Mouse (Mus musculus) testis, adult 2 months (tissue): ENCODE measurements around the gene Faf2. TPM values are rescaled to one million over a fixed set of nuclear protein-coding genes. Genes with fewer than 3 reads are reported as not detected.
"Not testable (repeated sequence)": the region's sequence is repeated elsewhere in the genome, so short reads cannot be mapped to it uniquely, and the experiment has no call there.

ENCODE experiments used
- H3K27ac ChIP-seq: fragments of 200-500 bp; 2 replicates; pipeline ENCODE4 v1.5.1; 2012; ENCODE audit warnings: low read depth, low read length; ENCODE audit not compliant: control insufficient read depth, insufficient read depth
- H3K27me3 ChIP-seq: fragments of 200-500 bp; 2 replicates; pipeline ENCODE4 v1.6.1; 2012; ENCODE audit warnings: mild to moderate bottlenecking, low read length, moderate library complexity; ENCODE audit not compliant: control insufficient read depth, insufficient read depth
- H3K36me3 ChIP-seq: fragments of 200-500 bp; 2 replicates; pipeline ENCODE4 v1.6.1; 2012; ENCODE audit warnings: mild to moderate bottlenecking, low read length; ENCODE audit not compliant: control insufficient read depth, insufficient read depth
- H3K4me1 ChIP-seq: fragments of 200-500 bp; 2 replicates; pipeline ENCODE4 v1.6.1; 2012; ENCODE audit warnings: low read length; ENCODE audit not compliant: control insufficient read depth, insufficient read depth
- H3K4me3 ChIP-seq: fragments of 200-500 bp; 2 replicates; pipeline ENCODE4 v1.5.1; 2012; ENCODE audit warnings: low read depth, mild to moderate bottlenecking, low read length, moderate library complexity, mixed read lengths; ENCODE audit not compliant: control insufficient read depth
- CTCF ChIP-seq: fragments of 200-500 bp; IDR thresholded peaks from 2 replicates; pipeline ENCODE4 v1.5.1; 2012; ENCODE audit warnings: low read depth, mild to moderate bottlenecking, inconsistent platforms, low read length, moderate library complexity; ENCODE audit not compliant: control insufficient read depth, insufficient read depth, insufficient replicate concordance
- POLR2A ChIP-seq: fragments of 200-500 bp; IDR thresholded peaks from 2 replicates; pipeline ENCODE4 v1.6.1; 2012; ENCODE audit warnings: low read depth, mild to moderate bottlenecking, inconsistent platforms, low read length, moderate library complexity; ENCODE audit not compliant: control insufficient read depth
- polyA plus RNA-seq: library from polyadenylated mRNA; depleted of rRNA; stranded (reverse); fragments of >200 nt; gene quantifications from 2 replicates; pipeline ENCODE4 v1.2.3, GENCODE M21; 2012

The Faf2 gene
- polyA plus RNA-seq, 1 experiment: 31.8 TPM

- Histone ChIP-seq H3K36me3 (no peaks in the 10 kb centered on the region), H3K4me3 (no peak overlapping the region), H3K27me3 (no peaks in the 10 kb centered on the region), H3K27ac (no peak overlapping the region), H3K4me1 (peaks cover 13% of the 10 kb centered on the region)
- no peak for TF ChIP-seq CTCF
- no peak for TF ChIP-seq POLR2A
Measured at GRCm38 (mm10) chr13:54607204-54607603, 14.4 kb upstream of the Faf2 start.

DNA sequence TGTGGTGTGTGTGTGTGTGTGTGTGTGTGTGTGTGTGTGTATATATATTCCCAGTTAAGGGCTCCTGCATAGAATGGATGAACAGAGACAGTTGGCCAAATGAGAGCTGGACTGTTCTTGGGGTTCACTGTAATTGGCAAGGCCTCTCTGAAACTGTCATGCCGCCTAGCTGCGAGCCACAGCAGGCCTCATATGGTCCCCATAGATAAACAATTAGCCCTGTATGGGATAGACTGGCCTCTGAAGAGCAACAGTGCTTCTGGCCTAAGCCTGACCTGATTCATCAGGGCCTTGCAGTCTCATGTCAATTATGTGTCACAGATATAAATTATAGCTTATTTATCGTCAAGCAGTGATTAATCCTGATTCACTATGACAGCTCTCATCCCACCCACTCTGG lies 13.6 kb upstream of the Faf2 start:
- no peak overlapping the region for H3K27ac ChIP-seq
- H3K4me3 ChIP-seq: no peak overlapping the region
- H3K4me1 ChIP-seq: peaks cover 13% of the 10 kb centered on the region
- no peak for TF ChIP-seq POLR2A
- TF ChIP-seq CTCF: no peak
- H3K36me3 ChIP-seq: no peaks in the 10 kb centered on the region
- H3K27me3 ChIP-seq: no peaks in the 10 kb centered on the region

DNA sequence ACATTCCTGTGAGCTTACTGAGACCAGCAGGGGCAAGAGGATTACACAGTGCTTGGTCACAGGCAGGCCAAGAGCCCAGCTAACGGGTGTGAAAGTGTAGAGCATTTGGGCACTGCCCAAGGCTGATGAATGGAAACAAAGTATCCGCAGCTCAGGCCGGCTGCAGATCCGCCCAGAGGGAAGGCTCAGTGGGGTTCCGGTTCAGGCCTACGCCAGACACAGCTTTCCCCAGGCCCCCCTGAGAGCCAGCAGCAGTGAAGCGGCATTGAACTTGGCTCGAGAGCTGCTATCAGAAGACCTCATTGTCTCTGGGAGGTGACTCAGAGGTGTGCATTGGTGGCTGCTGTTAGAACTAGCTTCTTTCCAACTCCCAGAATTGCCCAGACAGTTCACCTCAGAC lies 12.9 kb upstream of the Faf2 start:
- Histone ChIP-seq H3K27ac (peak overlapping the region; percentile 23; the same call in 1 of the 2 replicates), H3K4me3 (no peak overlapping the region), H3K27me3 (no peaks in the 10 kb centered on the region), H3K4me1 (peaks cover 13% of the 10 kb centered on the region), H3K36me3 (no peaks in the 10 kb centered on the region)
- no peak for TF ChIP-seq CTCF

- Histone ChIP-seq H3K4me1 (peaks cover 13% of the 10 kb centered on the region), H3K4me3 (no peak overlapping the region), H3K36me3 (no peaks in the 10 kb centered on the region), H3K27ac (peak overlapping the region; percentile 23; the same call in 1 of the 2 replicates), H3K27me3 (no peaks in the 10 kb centered on the region)
- TF ChIP-seq POLR2A (no peak), CTCF (no peak)
Measured at GRCm38 (mm10) chr13:54609301-54609700, 12.3 kb upstream of the Faf2 start.

DNA sequence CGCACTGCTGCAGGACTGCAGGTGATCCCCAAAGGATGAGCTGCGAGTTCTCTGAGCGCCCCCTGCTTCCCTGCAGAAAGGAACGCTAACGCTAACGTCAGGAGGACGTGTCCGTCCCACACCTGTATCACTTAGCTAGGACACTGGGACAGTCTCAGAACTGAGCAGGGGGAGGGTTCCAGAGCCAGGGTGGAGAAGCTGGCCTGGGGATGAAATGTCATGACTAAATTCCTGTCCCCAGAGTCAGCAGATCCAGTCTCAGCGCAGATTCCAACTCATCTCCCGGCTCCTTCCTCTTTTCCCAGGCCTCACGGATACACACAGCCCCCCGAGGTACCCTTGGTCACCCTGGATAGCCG lies 11.0 kb upstream of the Faf2 start:
- Histone ChIP-seq H3K4me3 (peak overlapping the region; percentile 75), H3K36me3 (no peaks in the 10 kb centered on the region), H3K27me3 (no peaks in the 10 kb centered on the region), H3K4me1 (peaks cover 13% of the 10 kb centered on the region), H3K27ac (peak overlapping the region; percentile 59; the same call in 1 of the 2 replicates)
- TF ChIP-seq CTCF (no peak), POLR2A (no peak)

DNA sequence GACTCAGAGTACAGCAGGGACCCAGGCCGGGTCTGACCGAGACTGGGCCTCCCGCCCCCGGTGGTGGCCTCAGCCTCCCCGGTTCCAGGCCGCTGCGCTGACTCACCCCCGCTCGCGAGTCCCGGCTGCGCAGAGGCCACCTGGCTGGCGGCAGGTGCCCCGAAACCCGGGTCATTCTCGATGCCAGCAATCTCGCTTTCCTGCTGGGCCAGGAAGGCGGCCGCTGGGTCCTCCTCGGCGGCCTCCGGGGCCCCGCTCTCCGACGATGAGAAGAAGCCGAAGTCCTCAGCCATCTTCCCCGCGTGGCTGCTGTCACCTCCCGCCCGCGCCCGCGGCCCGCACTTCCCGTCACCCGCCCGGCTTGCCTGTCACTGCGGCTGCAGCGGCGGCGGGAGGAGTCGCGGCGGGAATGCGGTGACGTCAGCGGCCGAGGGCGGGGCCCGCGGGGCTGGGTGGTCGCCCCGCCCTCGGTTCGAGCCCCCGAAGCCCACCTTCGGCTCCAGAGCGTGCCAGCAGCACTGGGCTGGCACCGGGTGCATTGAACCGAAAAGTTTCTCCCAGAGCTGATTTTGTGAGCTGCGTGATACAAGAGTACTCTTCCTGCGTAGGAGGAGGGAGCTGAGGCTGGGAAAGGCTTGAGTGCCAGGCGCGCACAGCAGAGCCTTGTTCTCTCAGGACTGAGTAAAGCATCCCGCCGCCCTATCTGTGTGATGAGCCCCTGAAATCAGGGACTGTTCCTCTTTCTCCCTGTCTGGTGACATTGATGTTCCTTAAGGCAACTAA lies 10.4 kb upstream of the Faf2 start, which contains the start of gene Cltb:
Gene Cltb (minus strand): TSS at position 373 of the 783 bp plus-strand sequence.
- Histone ChIP-seq H3K4me1 (peaks cover 13% of the 10 kb centered on the region), H3K36me3 (no peaks in the 10 kb centered on the region), H3K27me3 (no peaks in the 10 kb centered on the region), H3K27ac (peak within 1 kb of the TSS; percentile 59; the same call in 1 of the 2 replicates), H3K4me3 (peak within 1 kb of the TSS; percentile 75)
- 0 out of 2 replicates have a peak, but pooled peaks have one; percentile 33 for TF ChIP-seq POLR2A
- TF ChIP-seq CTCF: no peak

DNA sequence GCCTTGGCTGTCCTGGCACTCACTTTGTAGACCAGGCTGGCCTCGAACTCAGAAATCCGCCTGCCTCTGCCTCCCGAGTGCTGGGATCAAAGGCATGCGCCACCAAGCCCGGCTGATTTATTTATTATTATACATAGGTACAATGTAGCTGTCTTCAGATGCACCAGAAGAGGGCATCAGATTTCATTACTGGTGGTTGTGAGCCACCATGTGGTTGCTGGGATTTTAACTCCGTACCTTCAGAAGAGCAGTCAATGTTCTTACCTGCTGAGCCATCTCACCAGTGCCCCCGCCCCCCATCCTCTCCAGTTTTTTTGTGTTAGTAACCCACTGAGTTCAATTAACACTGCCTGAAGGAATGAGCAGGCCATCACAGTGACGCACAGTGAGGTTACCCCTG lies 8.4 kb upstream of the Faf2 start:
- not testable (repeated sequence) for H3K27ac ChIP-seq, H3K36me3 ChIP-seq, H3K4me3 ChIP-seq, H3K27me3 ChIP-seq
- peaks cover 13% of the 10 kb centered on the region for H3K4me1 ChIP-seq
